Mouse (Mus musculus): ENCODE measurements around the gene Gabarap. TPM values are rescaled to one million over a fixed set of nuclear protein-coding genes. Genes with fewer than 3 reads are reported as not detected.

Gene Gabarap
- polyA plus RNA-seq, 1 experiment: 663 TPM

GRCm38 (mm10) chr11:69964650-69965270 is 26.2 kb upstream of the Gabarap start, which contains the start of gene Cldn7:
Gene Cldn7 (plus strand): TSS chr11:69964779.
- Histone ChIP-seq H3K4me1 (ENCODE audit: control insufficient read depth, insufficient read depth, insufficient read length, low read length) (peaks cover 4% of the 10 kb centered on the region; the same call in 1 of the 2 replicates), H3K4me3 (ENCODE audit: insufficient read depth, low read depth, low read length) (no peak within 1 kb of the TSS; the same call in none of the 2 replicates), H3K27ac (replicated peaks; ENCODE audit: low read depth, low read length) (no peak within 1 kb of the TSS)

DNA sequence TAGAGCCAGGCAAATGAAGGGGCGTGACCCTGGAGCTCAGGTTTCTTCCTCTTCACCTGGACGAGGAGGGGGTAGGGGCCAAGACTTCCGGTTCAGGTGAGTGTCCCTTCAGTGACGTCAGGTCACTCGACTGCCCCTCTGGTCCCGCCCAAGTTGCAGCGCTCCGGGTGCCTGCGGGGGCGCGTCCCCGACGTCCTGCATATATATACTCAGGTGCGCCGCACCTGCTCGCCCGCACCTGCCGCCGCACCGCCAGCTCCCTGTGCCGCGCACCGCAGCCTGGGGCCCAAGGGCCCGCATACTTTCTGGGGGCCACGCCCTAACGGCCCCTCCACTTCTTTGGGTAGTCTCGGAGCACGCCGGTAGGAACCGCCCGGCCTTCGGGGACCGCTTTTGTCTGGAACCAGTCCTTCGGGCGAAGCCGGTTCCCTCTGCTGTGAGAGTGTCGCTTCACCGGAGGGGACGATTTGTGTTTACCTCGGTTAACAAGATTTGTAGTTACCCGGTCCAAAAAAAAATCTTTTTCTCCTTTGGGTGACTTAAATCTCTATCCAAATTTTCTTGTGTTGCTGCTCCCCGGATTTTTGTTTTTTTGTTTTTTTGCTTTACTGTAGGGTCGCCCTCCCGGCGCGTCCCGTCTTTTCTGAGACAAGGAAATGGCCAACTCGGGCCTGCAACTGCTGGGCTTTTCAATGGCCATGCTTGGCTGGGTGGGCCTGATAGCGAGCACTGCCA is 25.5 kb upstream of the Gabarap start:
- H3K4me1 ChIP-seq (ENCODE audit: control insufficient read depth, insufficient read depth, insufficient read length, low read length): peaks cover 4% of the 10 kb centered on the region; the same call in 1 of the 2 replicates
- H3K4me3 ChIP-seq (ENCODE audit: insufficient read depth, low read depth, low read length): no peak overlapping the region; the same call in none of the 2 replicates
- no peak overlapping the region for H3K27ac ChIP-seq (replicated peaks; ENCODE audit: low read depth, low read length)

DNA sequence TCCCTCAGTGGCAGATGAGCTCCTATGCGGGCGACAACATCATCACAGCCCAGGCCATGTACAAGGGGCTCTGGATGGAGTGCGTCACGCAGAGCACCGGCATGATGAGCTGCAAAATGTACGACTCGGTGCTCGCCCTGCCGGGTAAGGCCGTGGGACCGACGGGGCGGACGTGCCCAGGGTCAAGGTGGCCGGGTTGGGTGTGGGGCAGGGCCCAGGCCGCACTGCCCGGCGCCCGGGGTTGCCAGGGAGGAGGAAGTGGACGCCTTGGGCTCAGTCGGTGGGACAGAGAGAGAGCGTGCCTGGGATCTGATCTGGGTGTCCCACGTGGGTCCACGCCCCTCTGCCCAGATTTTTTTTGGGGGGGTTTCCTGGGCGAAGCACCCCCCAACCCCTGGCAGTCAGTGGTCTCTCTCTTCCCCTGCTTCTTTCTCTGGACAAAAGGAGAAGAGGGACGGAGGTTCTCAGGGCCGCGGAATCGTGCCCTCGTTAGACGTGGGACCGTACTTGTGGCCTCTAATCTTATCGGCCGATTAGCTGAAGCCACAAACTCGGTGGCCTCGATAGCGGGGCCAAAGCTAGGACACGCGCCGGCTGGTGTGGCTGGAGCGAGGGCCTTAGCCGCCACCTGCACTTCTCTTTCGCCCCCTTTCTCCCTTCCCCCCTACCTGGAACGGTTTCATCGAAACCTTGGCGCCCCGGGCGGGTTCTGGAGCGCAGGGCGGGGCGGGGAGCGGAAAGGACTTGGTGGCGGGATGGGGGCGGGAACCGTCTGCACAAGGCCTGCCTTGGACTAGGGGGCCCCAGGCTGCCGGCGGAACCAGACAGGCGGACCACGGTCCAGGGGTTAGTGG is 24.7 kb upstream of the Gabarap start:
- Histone ChIP-seq H3K4me1 (ENCODE audit: control insufficient read depth, insufficient read depth, insufficient read length, low read length) (peaks cover 4% of the 10 kb centered on the region; the same call in 1 of the 2 replicates), H3K4me3 (ENCODE audit: insufficient read depth, low read depth, low read length) (peak overlapping the region; percentile 42), H3K27ac (replicated peaks; ENCODE audit: low read depth, low read length) (no peak overlapping the region)

DNA sequence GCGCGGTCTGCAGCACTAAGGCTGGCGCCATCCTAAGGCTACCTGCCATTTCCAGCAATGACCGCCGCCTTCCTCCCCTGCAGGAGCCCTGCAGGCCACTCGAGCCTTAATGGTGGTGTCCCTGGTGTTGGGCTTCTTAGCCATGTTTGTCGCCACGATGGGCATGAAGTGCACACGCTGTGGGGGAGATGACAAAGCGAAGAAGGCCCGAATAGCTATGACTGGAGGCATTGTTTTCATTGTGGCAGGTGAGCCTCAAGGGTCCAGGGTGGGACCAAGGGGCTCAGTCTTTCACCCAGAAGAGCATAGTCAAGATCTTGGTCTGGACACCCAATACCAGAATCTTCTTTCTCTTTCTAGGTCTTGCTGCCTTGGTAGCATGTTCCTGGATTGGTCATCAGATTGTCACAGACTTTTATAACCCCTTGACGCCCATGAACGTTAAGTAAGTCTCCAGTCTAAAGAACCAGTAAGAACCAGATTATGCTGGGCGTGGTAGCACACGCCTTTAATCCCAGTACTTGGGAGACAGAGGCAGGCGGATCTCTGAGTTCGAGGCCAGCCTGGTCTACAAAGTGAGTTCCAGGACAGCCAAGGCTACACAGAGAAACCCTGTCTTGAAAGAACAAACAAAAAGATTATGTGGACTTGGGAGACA is 24.0 kb upstream of the Gabarap start:
- Histone ChIP-seq H3K4me1 (ENCODE audit: control insufficient read depth, insufficient read depth, insufficient read length, low read length) (peaks cover 4% of the 10 kb centered on the region; the same call in 1 of the 2 replicates), H3K4me3 (ENCODE audit: insufficient read depth, low read depth, low read length) (peak overlapping the region; percentile 42; the same call in 1 of the 2 replicates), H3K27ac (replicated peaks; ENCODE audit: low read depth, low read length) (no peak overlapping the region)

DNA sequence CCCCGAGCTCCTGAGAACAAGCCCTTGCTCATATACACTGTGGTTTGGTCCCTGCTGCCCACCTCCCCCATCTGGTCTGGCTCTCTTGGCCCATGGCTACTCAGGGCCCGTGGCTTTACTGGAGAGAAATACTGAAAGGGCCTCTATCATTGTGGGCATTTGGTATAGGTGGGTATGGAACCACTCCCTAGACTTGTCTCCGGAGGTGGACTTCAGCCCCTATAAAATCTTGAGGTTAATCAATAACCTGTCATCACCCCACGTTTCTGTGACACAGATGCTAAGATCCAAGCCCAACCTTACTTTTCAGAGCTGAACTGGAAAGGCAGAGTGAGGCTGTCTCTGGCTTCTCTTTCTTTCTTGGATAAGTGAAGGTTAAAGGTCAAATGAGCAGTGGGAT is 22.1 kb upstream of the Gabarap start:
- Histone ChIP-seq H3K4me3 (ENCODE audit: insufficient read depth, low read depth, low read length) (no peak overlapping the region), H3K4me1 (ENCODE audit: control insufficient read depth, insufficient read depth, insufficient read length, low read length) (peaks cover 4% of the 10 kb centered on the region; the same call in 1 of the 2 replicates), H3K27ac (replicated peaks; ENCODE audit: low read depth, low read length) (no peak overlapping the region)

DNA sequence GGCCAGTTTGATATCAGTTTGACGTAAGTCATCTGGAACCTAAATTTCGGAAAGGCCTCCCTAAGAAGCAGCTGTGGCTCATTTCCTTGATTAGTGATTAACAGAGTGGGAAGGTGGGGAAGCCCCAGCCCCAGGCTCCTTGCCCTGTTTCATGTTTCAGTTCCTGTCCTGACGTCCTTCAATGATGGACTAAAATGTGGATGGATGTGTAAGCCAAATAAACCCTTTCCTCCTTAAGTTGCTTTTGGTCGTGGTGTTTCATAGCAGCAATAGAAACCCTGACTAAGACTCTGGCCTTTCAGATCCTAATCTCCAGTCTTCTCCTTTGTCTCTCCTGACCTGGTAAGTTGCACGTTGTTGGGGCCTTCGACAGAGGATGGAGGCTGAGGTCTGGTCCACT is 20.7 kb upstream of the Gabarap start:
- Histone ChIP-seq H3K27ac (replicated peaks; ENCODE audit: low read depth, low read length) (no peak overlapping the region), H3K4me1 (ENCODE audit: control insufficient read depth, insufficient read depth, insufficient read length, low read length) (peaks cover 4% of the 10 kb centered on the region; the same call in 1 of the 2 replicates), H3K4me3 (ENCODE audit: insufficient read depth, low read depth, low read length) (no peak overlapping the region)

- peaks cover 4% of the 10 kb centered on the region; the same call in 1 of the 2 replicates for H3K4me1 ChIP-seq (ENCODE audit: control insufficient read depth, insufficient read depth, insufficient read length, low read length)
- no peak overlapping the region for H3K4me3 ChIP-seq (ENCODE audit: insufficient read depth, low read depth, low read length)
- H3K27ac ChIP-seq (replicated peaks; ENCODE audit: low read depth, low read length): no peak overlapping the region
Measured at GRCm38 (mm10) chr11:69970775-69971174, 20.2 kb upstream of the Gabarap start.

GRCm38 (mm10) chr11:69974907-69975306 is 16.0 kb upstream of the Gabarap start:
- no peak overlapping the region for H3K27ac ChIP-seq (replicated peaks; ENCODE audit: low read depth, low read length)
- no peaks in the 10 kb centered on the region for H3K4me1 ChIP-seq (ENCODE audit: control insufficient read depth, insufficient read depth, insufficient read length, low read length)
- no peak overlapping the region for H3K4me3 ChIP-seq (ENCODE audit: insufficient read depth, low read depth, low read length)

- Histone ChIP-seq H3K4me3 (ENCODE audit: insufficient read depth, low read depth, low read length) (no peak overlapping the region), H3K27ac (replicated peaks; ENCODE audit: low read depth, low read length) (no peak overlapping the region), H3K4me1 (ENCODE audit: control insufficient read depth, insufficient read depth, insufficient read length, low read length) (no peaks in the 10 kb centered on the region)
Measured at GRCm38 (mm10) chr11:69976271-69976670, 14.7 kb upstream of the Gabarap start.

- Histone ChIP-seq H3K4me3 (ENCODE audit: insufficient read depth, low read depth, low read length) (peak overlapping the region; percentile 82), H3K4me1 (ENCODE audit: control insufficient read depth, insufficient read depth, insufficient read length, low read length) (peaks cover 9% of the 10 kb centered on the region), H3K27ac (replicated peaks; ENCODE audit: low read depth, low read length) (peak overlapping the region; percentile 97)
Measured at GRCm38 (mm10) chr11:69979827-69980195, 11.1 kb upstream of the Gabarap start.

DNA sequence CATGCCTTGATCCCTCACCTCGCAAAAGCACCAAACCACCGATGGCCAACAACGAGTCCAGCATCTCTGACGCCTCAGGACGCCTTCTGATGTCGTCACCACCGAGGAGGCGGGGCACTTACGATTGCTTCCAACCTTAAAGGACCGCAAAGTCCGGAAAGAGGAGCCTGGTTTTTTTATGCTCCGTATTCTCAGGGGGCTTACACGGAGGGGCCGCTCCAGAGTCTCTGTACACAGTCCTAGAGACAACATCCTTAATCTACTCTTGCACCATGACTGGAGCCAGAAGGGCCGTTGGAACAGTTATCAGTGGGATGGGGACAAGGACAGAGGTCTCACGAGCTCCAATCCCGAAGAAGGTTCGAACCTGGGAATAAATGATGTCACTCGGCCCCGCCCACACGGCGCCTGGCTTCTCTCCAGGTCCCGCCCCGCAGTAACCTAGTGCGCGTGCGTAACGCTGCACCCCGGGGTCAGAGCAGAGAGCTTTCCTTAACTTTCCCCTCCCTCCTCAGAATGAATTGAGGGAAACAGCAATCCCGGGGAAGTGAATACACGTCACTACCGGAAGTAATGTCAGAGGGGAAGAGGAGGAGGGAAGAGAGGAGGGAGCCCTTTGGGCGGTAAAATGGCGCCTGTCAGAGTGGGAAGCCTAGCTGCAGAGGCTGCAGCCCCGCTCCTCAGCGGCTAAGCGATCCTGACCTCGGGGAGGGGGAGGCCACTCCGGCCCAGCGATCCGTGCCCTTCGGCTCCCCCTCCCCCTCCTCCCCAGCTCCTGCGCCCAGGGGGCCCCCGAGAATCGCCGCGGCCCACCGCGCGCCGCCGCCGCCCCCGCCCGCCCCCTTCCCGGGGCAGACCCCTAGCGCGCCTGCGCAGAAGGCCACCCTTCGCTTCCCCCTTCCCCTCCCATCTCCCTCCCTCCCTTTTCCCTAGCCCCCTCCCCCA is 10.5 kb upstream of the Gabarap start:
- Histone ChIP-seq H3K27ac (replicated peaks; ENCODE audit: low read depth, low read length) (peak overlapping the region; percentile 97), H3K4me1 (ENCODE audit: control insufficient read depth, insufficient read depth, insufficient read length, low read length) (peaks cover 9% of the 10 kb centered on the region), H3K4me3 (ENCODE audit: insufficient read depth, low read depth, low read length) (peak overlapping the region; percentile 94)

DNA sequence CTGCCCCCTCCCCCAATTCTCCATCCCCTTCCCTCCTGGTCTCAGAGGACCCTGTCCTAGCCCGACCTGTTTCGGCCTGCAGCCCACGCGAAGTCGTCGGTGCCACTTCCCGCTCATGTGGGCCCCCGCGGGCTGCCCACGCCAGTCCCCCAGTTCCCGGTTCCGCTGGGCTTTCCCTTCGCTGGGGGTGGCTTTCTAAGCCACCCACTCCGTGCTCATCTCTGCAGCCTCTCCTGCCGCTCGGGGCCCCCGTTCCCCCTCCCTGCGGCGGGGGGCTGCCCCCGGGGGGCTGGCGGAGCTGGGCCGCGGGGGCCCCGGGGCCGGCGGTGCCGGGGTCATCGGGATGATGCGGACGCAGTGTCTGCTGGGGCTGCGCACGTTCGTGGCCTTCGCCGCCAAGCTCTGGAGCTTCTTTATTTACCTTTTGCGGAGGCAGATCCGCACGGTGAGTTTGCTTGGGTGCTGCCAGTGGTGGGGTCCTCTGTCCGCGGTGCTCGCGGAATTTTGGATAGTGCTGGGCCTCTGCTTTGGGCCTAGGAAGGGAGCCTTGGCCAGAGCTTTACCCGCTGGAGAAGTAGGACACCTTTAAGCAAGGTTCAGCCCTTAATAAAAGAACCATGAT is 9.7 kb upstream of the Gabarap start, which contains the start of gene Ctdnep1:
TSS of gene Ctdnep1 (plus strand) at position 16 of the 622 bp plus-strand sequence.
- H3K27ac ChIP-seq (replicated peaks; ENCODE audit: low read depth, low read length): peak within 1 kb of the TSS; percentile 97
- peak within 1 kb of the TSS; percentile 94 for H3K4me3 ChIP-seq (ENCODE audit: insufficient read depth, low read depth, low read length)
- H3K4me1 ChIP-seq (ENCODE audit: control insufficient read depth, insufficient read depth, insufficient read length, low read length): peaks cover 9% of the 10 kb centered on the region

- H3K4me3 ChIP-seq (ENCODE audit: insufficient read depth, low read depth, low read length): peak within 1 kb of the TSS; percentile 94
- H3K4me1 ChIP-seq (ENCODE audit: control insufficient read depth, insufficient read depth, insufficient read length, low read length): peaks cover 9% of the 10 kb centered on the region
- H3K27ac ChIP-seq (replicated peaks; ENCODE audit: low read depth, low read length): peak within 1 kb of the TSS; percentile 92
Measured at GRCm38 (mm10) chr11:69982225-69982624, 8.7 kb upstream of the Gabarap start, which contains the start of gene Elp5. Gene Elp5 (minus strand): TSS chr11:69982517.

Data from brown adipose tissue, adult 24 weeks (tissue).